ENCODE assay signal across 16 mouse cellular contexts in genomic region chr12:70599731-70600130, GRCm38 (mm10).
DNase-seq lines count a peak whose midpoint lies in the region; ATAC-seq and TF ChIP-seq lines count a peak whose summit lies in the region.
"Had no signal": no experiment of that assay in that cellular context is flagged by ENCODE, and none has a peak within 500 bp of the region (broad histone marks: within the 10 kb centered on the region; RNA-seq: fewer than 3 reads in every experiment).

No protein-coding gene starts in this region.

- no peak for ATAC-seq in liver, postnatal 0 days
- ATAC-seq in liver, embryonic 11.5 days (replicated peaks; ENCODE audit: low FRiP score), result no peak

- intact Hi-C loops in heart, adult 2 months (cut with DNase I), result no loop called here
- intact Hi-C loops in heart, postnatal 10 days (cut with DNase I), result no loop called here

- no peak overlapping the region for H3K4me3 ChIP-seq in heart, adult 2 months
- no peak overlapping the region for H3K4me3 ChIP-seq in liver, postnatal 0 days (ENCODE audit: low read depth, low read length)
- H3K4me3 ChIP-seq in liver, embryonic 11.5 days (ENCODE audit: low read depth, low read length), result no peak overlapping the region
- H3K4me3 ChIP-seq in ES-E14 (ENCODE audit: insufficient read depth in 1 of 2, low read depth in 1 of 2, low read length in 2 of 2, poor library complexity in 1 of 2, severe bottlenecking in 1 of 2), result no peak overlapping the region
- H3K4me3 ChIP-seq: embryonic facial prominence, embryonic 12.5 days; heart, embryonic 15.5 days; hindbrain, embryonic 12.5 days; lung, embryonic 15.5 days had no signal

- DNase-seq in heart, adult 2 months, result no peak
- DNase-seq in heart, postnatal 10 days, result no peak
- DNase-seq in liver, postnatal 0 days, result no peak
- no peak for DNase-seq in liver, embryonic 11.5 days (ENCODE audit: low spot score)
- peak; percentile 13 for DNase-seq in ES-E14 (ENCODE audit: low read depth, low spot score)
- DNase-seq in induced T-regulatory cell, adult 2 months (ENCODE audit: low read depth), result peak; percentile 7
- no peak for DNase-seq in natural killer cell, adult 2 months (ENCODE audit: low spot score in 2 of 2)
- DNase-seq: cerebellum, adult 11 months; kidney, adult 18-20 months; retina, postnatal 1 day; spleen, adult 18-20 months; thymus, postnatal 4 days had no signal

- no peaks in the 10 kb centered on the region for H3K79me2 ChIP-seq in heart, adult 2 months (replicated peaks; ENCODE audit: control insufficient read depth, insufficient read depth, low read length)

- H3K27ac ChIP-seq in heart, adult 2 months, result no peak overlapping the region
- no peak overlapping the region for H3K27ac ChIP-seq in liver, postnatal 0 days (ENCODE audit: low read depth)
- no peak overlapping the region for H3K27ac ChIP-seq in liver, embryonic 11.5 days (ENCODE audit: low read depth, low read length)
- H3K27ac ChIP-seq in ES-E14 (ENCODE audit: insufficient read depth, low read depth, low read length, poor library complexity, severe bottlenecking), result no peak overlapping the region
- H3K27ac ChIP-seq: embryonic facial prominence, embryonic 12.5 days; heart, embryonic 15.5 days; hindbrain, embryonic 12.5 days; lung, embryonic 15.5 days had no signal

- in situ Hi-C loops in ES-E14 (cut with MboI; ENCODE audit: low sequenced_read_pairs in 2 of 2, unreplicated experiment in 2 of 2), result no loop called here

- peak; percentile 44 for TF ChIP-seq CTCF in heart, adult 2 months (IDR thresholded peaks at IDR 0.05)
- TF ChIP-seq CTCF in liver, postnatal 0 days (IDR thresholded peaks at IDR 0.05; ENCODE audit: low read depth), result peak; percentile 37

- no peaks in the 10 kb centered on the region for H3K36me3 ChIP-seq in heart, adult 2 months (ENCODE audit: control insufficient read depth, insufficient read depth, low read length)
- no peaks in the 10 kb centered on the region for H3K36me3 ChIP-seq in liver, postnatal 0 days (replicated peaks; ENCODE audit: insufficient read depth, low read length)
- no peaks in the 10 kb centered on the region for H3K36me3 ChIP-seq in liver, embryonic 11.5 days (ENCODE audit: control insufficient read depth, insufficient read depth, low read length)
- no peaks in the 10 kb centered on the region for H3K36me3 ChIP-seq in ES-E14 (ENCODE audit: control insufficient read depth, insufficient read depth, low read length, poor library complexity, severe bottlenecking)
- H3K36me3 ChIP-seq: embryonic facial prominence, embryonic 12.5 days; heart, embryonic 15.5 days; hindbrain, embryonic 12.5 days; lung, embryonic 15.5 days had no signal

- WGBS in heart, adult 2 months, result 86% methylated on average over 6 of the region's 6 CpGs
- WGBS in liver, postnatal 0 days (ENCODE audit: insufficient replicate concordance), result 71% methylated on average over 6 of the region's 6 CpGs
- 77% methylated on average over 6 of the region's 6 CpGs for WGBS in liver, embryonic 11.5 days

- no peaks in the 10 kb centered on the region for H3K27me3 ChIP-seq in heart, adult 2 months (ENCODE audit: control insufficient read depth, insufficient read depth, low read length)
- H3K27me3 ChIP-seq in liver, postnatal 0 days (ENCODE audit: insufficient read depth, low read length), result no peaks in the 10 kb centered on the region
- no peaks in the 10 kb centered on the region for H3K27me3 ChIP-seq in liver, embryonic 11.5 days (replicated peaks; ENCODE audit: control insufficient read depth, insufficient read depth, low read length)
- H3K27me3 ChIP-seq: embryonic facial prominence, embryonic 12.5 days; heart, embryonic 15.5 days; hindbrain, embryonic 12.5 days; lung, embryonic 15.5 days had no signal

- TF ChIP-seq POLR2A in heart, adult 2 months (IDR thresholded peaks at IDR 0.05; ENCODE audit: insufficient read depth, low read depth, low read length), result no peak

- no peaks in the 10 kb centered on the region; the same call in 1 of the 2 replicates for H3K4me1 ChIP-seq in heart, adult 2 months (ENCODE audit: control insufficient read depth, insufficient read depth, low read length)
- no peaks in the 10 kb centered on the region for H3K4me1 ChIP-seq in liver, postnatal 0 days (ENCODE audit: insufficient read depth)
- no peaks in the 10 kb centered on the region for H3K4me1 ChIP-seq in liver, embryonic 11.5 days (replicated peaks; ENCODE audit: control insufficient read depth, insufficient read depth, low read length)
- no peaks in the 10 kb centered on the region for H3K4me1 ChIP-seq in ES-E14 (ENCODE audit: control insufficient read depth in 2 of 2, insufficient read depth in 2 of 2, low read length in 2 of 2, poor library complexity in 1 of 2)
- H3K4me1 ChIP-seq: heart, embryonic 15.5 days; hindbrain, embryonic 12.5 days; lung, embryonic 15.5 days had no signal

- peaks cover 3% of the 10 kb centered on the region; the same call in 1 of the 2 replicates for H3K9me3 ChIP-seq in liver, postnatal 0 days (ENCODE audit: low read length)
- no peaks in the 10 kb centered on the region for H3K9me3 ChIP-seq in liver, embryonic 11.5 days (ENCODE audit: control insufficient read depth, low read length)
- no peaks in the 10 kb centered on the region for H3K9me3 ChIP-seq in ES-E14 (ENCODE audit: control insufficient read depth, insufficient read depth, low read depth, low read length)
- H3K9me3 ChIP-seq: embryonic facial prominence, embryonic 12.5 days; heart, embryonic 15.5 days; lung, embryonic 15.5 days had no signal

- no peak overlapping the region for H3K4me2 ChIP-seq in liver, postnatal 0 days (ENCODE audit: low read depth, low read length)
- H3K4me2 ChIP-seq in liver, embryonic 11.5 days, result no peak overlapping the region
- H3K4me2 ChIP-seq: embryonic facial prominence, embryonic 12.5 days; heart, embryonic 15.5 days; hindbrain, embryonic 12.5 days; lung, embryonic 15.5 days had no signal

- H3K9ac ChIP-seq in heart, adult 2 months (ENCODE audit: low read depth, low read length), result no peak overlapping the region
- no peak overlapping the region for H3K9ac ChIP-seq in liver, postnatal 0 days (replicated peaks)
- no peak overlapping the region for H3K9ac ChIP-seq in liver, embryonic 11.5 days (ENCODE audit: low read depth, low read length)
- no peak overlapping the region for H3K9ac ChIP-seq in ES-E14 (ENCODE audit: insufficient read depth, low read depth, low read length, poor library complexity, severe bottlenecking)
- H3K9ac ChIP-seq: embryonic facial prominence, embryonic 12.5 days; heart, embryonic 15.5 days; hindbrain, embryonic 12.5 days; lung, embryonic 15.5 days had no signal

- no peak for TF ChIP-seq EP300 in heart, adult 2 months (IDR thresholded peaks at IDR 0.05; ENCODE audit: insufficient read depth, low read depth, low read length)
- no peak for TF ChIP-seq EP300 in liver, postnatal 0 days (IDR thresholded peaks at IDR 0.05; ENCODE audit: low read depth)

TF ChIP-seq in ES-E14, 5 proteins besides CTCF, POLR2A, EP300 and RAD21:
- TF ChIP-seq ZNF384 (IDR thresholded peaks at IDR 0.05; ENCODE audit: low read depth, low read length), result no peak
TF ChIP-seq in ES-E14: peak in this region for 0.

Comparison
In these comparisons a context has a peak if more than half of its experiments do, and no peak if none do; other contexts are left out.
1. DNase-seq: peak in ES-E14 (single experiment) and induced T-regulatory cell, adult 2 months (single experiment); none in heart, adult 2 months (0 of 2), heart, postnatal 10 days (0 of 2), liver, postnatal 0 days (single experiment), liver, embryonic 11.5 days (single experiment) and natural killer cell, adult 2 months (0 of 2).